Mouse (Mus musculus) MEL (cell line): Measurements from ENCODE around the gene Tmem11.

ENCODE experiments used
- CHD1 ChIP-seq: IDR thresholded peaks from 2 replicates; pipeline ENCODE4 v1.6.1; 2012; ENCODE audit warnings: low read depth, mild to moderate bottlenecking, inconsistent platforms, low read length, improper control_type of control experiment
- CTCF ChIP-seq, 3 experiments: IDR thresholded peaks in 2 of 3; conservative IDR thresholded peaks in 1 of 3; 2 replicates each; pipeline ENCODE4 v1.5.1; 2011 to 2012; ENCODE audit warnings: low read length in 3 of 3, low read depth in 2 of 3, mild to moderate bottlenecking in 2 of 3, improper control_type of control experiment in 1 of 3, inconsistent platforms in 1 of 3, mixed read lengths in 1 of 3, moderate library complexity in 1 of 3; ENCODE audit not compliant: control insufficient read depth in 1 of 3, insufficient read depth in 1 of 3, poor library complexity in 1 of 3, severe bottlenecking in 1 of 3
- E2F4 ChIP-seq: IDR thresholded peaks from 2 replicates; pipeline ENCODE4 v1.6.1; 2011; ENCODE audit warnings: low read depth, low read length, improper control_type of control experiment, borderline replicate concordance
- KAT2A ChIP-seq: conservative IDR thresholded peaks from 2 replicates; pipeline ENCODE4 v1.6.1; 2012; ENCODE audit warnings: low read depth, low read length, improper control_type of control experiment, inconsistent platforms
- MAX ChIP-seq: IDR thresholded peaks from 2 replicates; pipeline ENCODE4 v1.6.1; 2011; ENCODE audit warnings: low read length, improper control_type of control experiment
- MXI1 ChIP-seq: IDR thresholded peaks from 2 replicates; pipeline ENCODE4 v1.6.1; 2011; ENCODE audit warnings: mild to moderate bottlenecking, low read depth, low read length, improper control_type of control experiment
- POLR2A ChIP-seq, 2 experiments: IDR thresholded peaks; 2 replicates each; pipeline ENCODE4 v1.6.1; 2011 to 2012; ENCODE audit warnings: low read length in 2 of 2, mild to moderate bottlenecking in 2 of 2, control low read depth in 1 of 2, improper control_type of control experiment in 1 of 2, low read depth in 1 of 2, moderate library complexity in 1 of 2; ENCODE audit not compliant: control insufficient read depth in 1 of 2, insufficient read depth in 1 of 2, poor library complexity in 1 of 2
- RCOR1 ChIP-seq: IDR thresholded peaks from 2 replicates; pipeline ENCODE4 v1.6.1; 2012; ENCODE audit warnings: low read depth, mild to moderate bottlenecking, inconsistent platforms, low read length, improper control_type of control experiment
- TCF12 ChIP-seq: IDR thresholded peaks from 2 replicates; pipeline ENCODE4 v1.6.1; 2014; ENCODE audit warnings: low read depth, mild to moderate bottlenecking, inconsistent platforms, low read length, improper control_type of control experiment, moderate library complexity

DNA sequence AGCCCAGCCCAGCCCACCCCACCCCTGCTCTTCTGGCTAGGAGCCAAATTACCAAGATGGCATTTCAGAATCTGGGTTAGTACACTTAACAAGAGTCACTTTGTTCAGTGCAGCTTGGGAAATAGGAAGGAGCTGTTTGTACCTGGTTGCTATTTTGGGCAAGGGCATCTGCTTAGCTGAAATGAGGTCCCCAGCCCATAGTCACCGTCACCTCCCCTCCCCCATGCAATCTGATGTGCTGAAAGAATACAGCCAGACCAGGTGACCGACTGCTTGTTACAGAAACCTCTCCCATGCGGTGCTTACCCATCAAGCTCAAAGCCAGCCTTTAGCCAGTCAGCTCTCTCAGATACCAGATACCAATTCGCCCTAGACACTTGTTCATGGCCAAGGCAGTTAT is 15.9 kb downstream of the Tmem11 start:
- no peak; a peak in 1 of 4 replicates for TF ChIP-seq POLR2A (IDR thresholded peaks at IDR 0.05; ENCODE audit: control insufficient read depth in 1 of 2, insufficient read depth in 1 of 2, low read depth in 1 of 2, low read length in 2 of 2, poor library complexity in 1 of 2)
- no peak for TF ChIP-seq MXI1
- no peak for TF ChIP-seq TCF12
- no peak for TF ChIP-seq KAT2A
- TF ChIP-seq E2F4 = no peak
- TF ChIP-seq RCOR1 = no peak
- no peak for TF ChIP-seq MAX
- TF ChIP-seq CTCF (IDR thresholded peaks at IDR 0.05 in 2 of 3, conservative IDR thresholded peaks at IDR 0.05 in 1 of 3; ENCODE audit: control insufficient read depth in 1 of 3, insufficient read depth in 1 of 3, low read depth in 2 of 3, low read length in 3 of 3, poor library complexity in 1 of 3, severe bottlenecking in 1 of 3) = no peak
- TF ChIP-seq CHD1 = no peak
